Mouse (Mus musculus): Measurements from ENCODE around the gene Mettl14. TPM values are rescaled to one million over a fixed set of nuclear protein-coding genes. Genes with fewer than 3 reads are reported as not detected.
"Not testable (repeated sequence)": the region's sequence is repeated elsewhere in the genome, so short reads cannot be mapped to it uniquely, and the experiment has no call there.

Mettl14 gene
- polyA plus RNA-seq, 1 experiment from 2014 or later: 6.9 TPM

DNA sequence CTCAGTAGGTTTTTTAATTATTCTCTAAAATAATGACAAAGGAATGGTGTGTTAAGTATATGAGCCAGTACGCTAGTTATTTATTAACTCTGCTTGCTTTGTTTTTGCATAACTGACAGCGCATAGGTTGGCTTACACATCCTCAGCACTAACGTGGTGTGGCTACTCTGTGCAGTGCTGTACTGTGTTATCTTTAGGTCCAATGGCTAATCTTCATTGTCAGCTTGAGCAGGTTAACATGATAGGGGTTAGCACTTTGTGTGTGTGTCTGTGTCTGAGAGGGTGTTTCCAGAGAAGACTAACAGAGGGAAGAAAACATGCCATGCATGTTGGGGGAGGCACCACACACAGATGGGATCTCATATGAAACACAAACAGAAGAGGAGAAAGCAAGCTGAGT is 19.0 kb upstream of the Mettl14 start:
- no peaks in the 10 kb centered on the region for H3K27me3 ChIP-seq (ENCODE audit: control insufficient read depth, insufficient read depth, low read depth, low read length)
- 30% methylated on average over 3 of the region's 3 CpGs for WGBS (ENCODE audit: insufficient replicate concordance)
- ATAC-seq (ENCODE audit: low read depth): peak; percentile 78
- H3K27ac ChIP-seq (ENCODE audit: low read length): no peak overlapping the region
- H3K9ac ChIP-seq (ENCODE audit: low read depth, low read length): no peak overlapping the region
- no peaks in the 10 kb centered on the region for H3K9me3 ChIP-seq (replicated peaks; ENCODE audit: control insufficient read depth, low read length)
- H3K4me2 ChIP-seq (ENCODE audit: low read depth, low read length): no peak overlapping the region
- no peak overlapping the region for H3K4me3 ChIP-seq (ENCODE audit: low read depth, low read length)
- H3K36me3 ChIP-seq (ENCODE audit: control insufficient read depth, insufficient read depth): no peaks in the 10 kb centered on the region
- H3K4me1 ChIP-seq (ENCODE audit: control insufficient read depth, low read depth, low read length): no peaks in the 10 kb centered on the region

DNA sequence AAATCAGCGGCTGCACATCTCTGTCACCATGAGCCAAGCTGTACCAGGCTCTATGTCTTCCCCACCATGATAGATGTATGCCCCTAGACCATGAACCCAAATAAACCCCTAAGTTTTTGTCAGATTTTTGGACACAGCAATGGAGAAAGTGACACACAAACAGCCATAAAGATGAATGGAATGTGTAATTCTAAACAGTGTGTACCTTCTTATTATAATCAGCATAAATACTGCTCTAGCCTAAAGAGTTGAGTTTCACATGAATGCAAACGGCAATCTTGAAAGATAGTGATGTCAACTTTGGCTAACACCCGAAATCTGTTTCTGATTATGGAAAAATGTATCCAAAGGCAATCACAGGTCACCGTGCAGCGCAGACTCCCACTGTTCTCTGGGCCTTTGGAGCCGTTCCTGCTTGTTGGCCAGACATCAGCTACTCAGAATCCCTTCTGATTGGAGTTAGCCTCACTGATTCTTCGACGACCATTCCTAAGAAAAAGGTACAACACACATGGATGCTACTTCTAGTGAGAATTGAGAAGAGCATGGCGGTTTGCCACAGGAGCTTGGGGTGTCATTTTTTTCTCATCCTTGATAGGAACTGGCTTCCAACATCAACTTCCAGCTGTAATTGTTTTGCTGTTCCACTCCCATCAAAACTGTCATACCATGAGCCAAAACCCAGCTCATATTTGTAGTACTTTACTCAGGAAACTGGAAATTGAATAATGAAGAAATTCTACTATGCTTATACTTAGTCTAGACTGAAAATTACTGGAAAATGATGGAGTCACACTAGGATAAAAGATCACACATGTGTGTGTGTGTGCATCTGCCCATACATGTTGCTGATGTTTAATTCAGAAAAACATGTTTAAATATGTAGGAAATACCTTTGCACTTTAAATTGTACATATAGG is 11.9 kb upstream of the Mettl14 start:
- Histone ChIP-seq H3K4me3 (ENCODE audit: low read depth, low read length) (no peak overlapping the region), H3K36me3 (ENCODE audit: control insufficient read depth, insufficient read depth) (no peaks in the 10 kb centered on the region), H3K4me2 (ENCODE audit: low read depth, low read length) (no peak overlapping the region), H3K9me3 (replicated peaks; ENCODE audit: control insufficient read depth, low read length) (no peaks in the 10 kb centered on the region), H3K4me1 (ENCODE audit: control insufficient read depth, low read depth, low read length) (no peaks in the 10 kb centered on the region), H3K27me3 (ENCODE audit: control insufficient read depth, insufficient read depth, low read depth, low read length) (no peaks in the 10 kb centered on the region), H3K9ac (ENCODE audit: low read depth, low read length) (no peak overlapping the region), H3K27ac (ENCODE audit: low read length) (no peak overlapping the region)
- 62% methylated on average over 9 of the region's 9 CpGs for WGBS (ENCODE audit: insufficient replicate concordance)
- ATAC-seq (ENCODE audit: low read depth): no peak

DNA sequence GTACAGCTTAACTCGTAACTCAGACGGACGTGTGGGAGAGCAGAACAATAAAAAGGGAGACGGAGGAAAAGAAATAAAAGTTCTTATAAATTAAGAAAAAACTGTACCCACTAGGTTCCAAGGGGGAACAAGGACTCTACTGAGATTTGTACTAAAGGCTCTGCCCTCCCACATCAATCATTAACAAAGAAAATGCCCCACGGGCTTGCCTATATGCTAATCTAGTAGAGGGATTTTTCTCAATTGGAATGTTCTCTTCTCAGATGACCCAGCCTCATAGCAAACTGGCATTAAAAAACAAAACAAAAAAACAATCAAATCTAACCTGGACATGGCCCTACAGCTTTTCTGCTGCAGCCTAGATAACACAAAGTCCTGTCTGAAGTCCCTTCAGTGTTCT is 9.7 kb upstream of the Mettl14 start:
- Histone ChIP-seq H3K27me3 (ENCODE audit: control insufficient read depth, insufficient read depth, low read depth, low read length) (no peaks in the 10 kb centered on the region), H3K9ac (ENCODE audit: low read depth, low read length) (no peak overlapping the region), H3K4me2 (ENCODE audit: low read depth, low read length) (no peak overlapping the region), H3K36me3 (ENCODE audit: control insufficient read depth, insufficient read depth) (no peaks in the 10 kb centered on the region), H3K27ac (ENCODE audit: low read length) (no peak overlapping the region), H3K4me3 (ENCODE audit: low read depth, low read length) (no peak overlapping the region), H3K4me1 (ENCODE audit: control insufficient read depth, low read depth, low read length) (no peaks in the 10 kb centered on the region), H3K9me3 (replicated peaks; ENCODE audit: control insufficient read depth, low read length) (no peaks in the 10 kb centered on the region)
- no peak for ATAC-seq (ENCODE audit: low read depth)
- 67% methylated on average over 5 of the region's 5 CpGs for WGBS (ENCODE audit: insufficient replicate concordance)

DNA sequence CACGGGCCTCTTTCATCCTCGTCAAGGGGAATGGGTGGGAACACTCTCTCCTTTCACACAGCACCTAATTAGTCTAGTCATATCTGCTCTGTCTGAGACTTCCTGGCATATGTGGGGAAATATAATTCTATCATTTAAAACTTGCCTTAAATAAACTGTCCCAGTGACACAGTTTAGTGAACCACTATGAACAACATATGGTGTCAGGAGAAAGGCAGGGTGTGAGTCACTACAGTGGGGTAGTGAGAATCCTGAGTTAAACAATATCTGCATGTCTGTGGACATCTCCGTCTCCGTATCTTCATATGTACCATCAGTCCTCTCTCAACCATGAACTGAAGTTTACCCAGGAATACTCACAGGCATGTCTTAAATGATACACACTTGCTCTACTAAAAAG is 5.3 kb upstream of the Mettl14 start:
- Histone ChIP-seq H3K4me3 (ENCODE audit: low read depth, low read length) (no peak overlapping the region), H3K4me1 (ENCODE audit: control insufficient read depth, low read depth, low read length) (no peaks in the 10 kb centered on the region), H3K9ac (ENCODE audit: low read depth, low read length) (no peak overlapping the region), H3K4me2 (ENCODE audit: low read depth, low read length) (no peak overlapping the region), H3K27ac (ENCODE audit: low read length) (no peak overlapping the region), H3K9me3 (replicated peaks; ENCODE audit: control insufficient read depth, low read length) (no peaks in the 10 kb centered on the region), H3K36me3 (ENCODE audit: control insufficient read depth, insufficient read depth) (no peaks in the 10 kb centered on the region), H3K27me3 (ENCODE audit: control insufficient read depth, insufficient read depth, low read depth, low read length) (no peaks in the 10 kb centered on the region)
- 63% methylated on average over 4 of the region's 4 CpGs for WGBS (ENCODE audit: insufficient replicate concordance)
- ATAC-seq (ENCODE audit: low read depth): no peak

DNA sequence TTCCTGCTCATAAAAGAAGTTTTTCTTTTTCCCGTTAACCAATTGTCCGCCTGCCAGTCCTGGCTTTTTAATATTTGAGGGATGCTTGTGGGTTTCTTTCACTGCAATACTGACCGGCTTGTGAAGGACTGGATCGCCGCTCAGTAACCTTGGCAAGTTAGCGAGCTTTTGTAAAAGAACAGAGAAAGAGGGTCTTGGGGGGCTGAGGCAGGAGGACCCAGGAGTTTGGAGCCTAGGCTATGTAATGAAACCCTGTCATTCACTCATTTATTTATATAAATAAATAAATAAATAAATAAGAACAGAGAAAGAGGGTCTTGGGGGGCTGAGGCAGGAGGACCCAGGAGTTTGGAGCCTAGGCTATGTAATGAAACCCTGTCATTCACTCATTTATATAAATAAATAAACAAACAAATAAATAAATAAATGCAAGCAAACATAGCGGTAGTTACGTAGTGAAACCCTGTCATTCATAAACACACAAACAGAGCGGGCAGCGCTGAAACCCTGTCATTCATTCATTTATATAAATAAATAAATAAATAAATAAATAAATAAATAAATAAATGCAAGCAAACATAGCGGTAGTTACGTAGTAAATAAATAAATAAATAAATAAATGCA is 361 bp upstream of the Mettl14 start:
- peak overlapping the region; percentile 93 for H3K27ac ChIP-seq (ENCODE audit: low read length)
- peak; percentile 31 for ATAC-seq (ENCODE audit: low read depth)

DNA sequence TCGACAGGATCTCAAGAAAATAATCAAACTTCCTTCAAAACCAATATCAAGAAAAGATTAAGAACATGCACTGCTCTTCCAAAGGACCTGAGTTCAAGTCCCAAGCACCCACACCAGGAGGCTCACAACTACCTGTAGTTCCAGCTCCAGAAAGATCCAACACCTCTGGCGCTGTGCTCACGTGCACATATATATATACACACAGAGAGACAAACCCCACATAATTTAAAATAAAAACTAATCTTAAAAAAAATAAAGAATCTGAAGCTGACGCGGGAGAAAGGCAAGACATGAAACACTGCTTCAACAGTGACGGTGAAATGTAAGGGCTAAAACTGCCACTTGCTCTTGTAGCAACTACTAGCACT is 806 bp downstream of the Mettl14 start:
- H3K4me3 ChIP-seq (ENCODE audit: low read depth, low read length): peak overlapping the region; percentile 93
- H3K4me2 ChIP-seq (ENCODE audit: low read depth, low read length): peak overlapping the region; percentile 79
- H3K9ac ChIP-seq (ENCODE audit: low read depth, low read length): peak overlapping the region; percentile 80
- H3K27ac ChIP-seq (ENCODE audit: low read length): peak overlapping the region; percentile 93
- H3K9me3 ChIP-seq (replicated peaks; ENCODE audit: control insufficient read depth, low read length): no peaks in the 10 kb centered on the region
- no peak for ATAC-seq (ENCODE audit: low read depth)
- WGBS (ENCODE audit: insufficient replicate concordance): 8% methylated on average over 6 of the region's 6 CpGs
- H3K36me3 ChIP-seq (ENCODE audit: control insufficient read depth, insufficient read depth): peaks cover 6% of the 10 kb centered on the region
- no peaks in the 10 kb centered on the region for H3K27me3 ChIP-seq (ENCODE audit: control insufficient read depth, insufficient read depth, low read depth, low read length)
- H3K4me1 ChIP-seq (ENCODE audit: control insufficient read depth, low read depth, low read length): peaks cover 10% of the 10 kb centered on the region

More for the DNA sequence above, 361 bp upstream of the Mettl14 start:
- H3K27me3 ChIP-seq (ENCODE audit: control insufficient read depth, insufficient read depth, low read depth, low read length); H3K36me3 ChIP-seq (ENCODE audit: control insufficient read depth, insufficient read depth); H3K9me3 ChIP-seq (replicated peaks; ENCODE audit: control insufficient read depth, low read length): not testable (repeated sequence)
- 14% methylated on average over 12 of the region's 12 CpGs for WGBS (ENCODE audit: insufficient replicate concordance)
- H3K4me1 ChIP-seq (ENCODE audit: control insufficient read depth, low read depth, low read length): peaks cover 10% of the 10 kb centered on the region
- H3K4me3 ChIP-seq (ENCODE audit: low read depth, low read length): peak overlapping the region; percentile 93
- H3K4me2 ChIP-seq (ENCODE audit: low read depth, low read length): peak overlapping the region; percentile 79
- peak overlapping the region; percentile 80 for H3K9ac ChIP-seq (ENCODE audit: low read depth, low read length)

DNA sequence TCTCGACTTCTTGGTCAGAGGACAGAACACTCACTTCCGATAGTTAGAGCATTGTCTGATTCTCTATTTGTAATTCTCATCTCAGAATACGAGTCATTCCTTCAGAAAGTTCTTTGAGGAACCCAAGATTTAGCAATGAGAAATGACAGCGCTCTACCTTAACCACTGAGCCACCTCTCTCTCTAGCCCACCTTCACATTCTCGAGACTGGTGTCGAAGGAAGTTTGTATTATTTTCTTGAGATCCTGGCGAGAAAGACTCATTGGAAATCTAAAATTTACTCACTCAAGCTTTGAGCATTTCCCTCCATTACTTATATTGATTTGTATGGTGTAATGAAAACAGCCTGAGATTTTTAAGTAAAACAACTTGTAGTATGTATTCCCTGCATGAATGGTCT is 1.5 kb downstream of the Mettl14 start:
- no peaks in the 10 kb centered on the region for H3K9me3 ChIP-seq (replicated peaks; ENCODE audit: control insufficient read depth, low read length)
- peaks cover 8% of the 10 kb centered on the region for H3K36me3 ChIP-seq (ENCODE audit: control insufficient read depth, insufficient read depth)
- no peak overlapping the region for H3K27ac ChIP-seq (ENCODE audit: low read length)
- peaks cover 10% of the 10 kb centered on the region for H3K4me1 ChIP-seq (ENCODE audit: control insufficient read depth, low read depth, low read length)
- H3K9ac ChIP-seq (ENCODE audit: low read depth, low read length): peak overlapping the region; percentile 80; the same call in 1 of the 2 replicates
- peak overlapping the region; percentile 93; the same call in 1 of the 2 replicates for H3K4me3 ChIP-seq (ENCODE audit: low read depth, low read length)
- H3K27me3 ChIP-seq (ENCODE audit: control insufficient read depth, insufficient read depth, low read depth, low read length): no peaks in the 10 kb centered on the region
- 82% methylated on average over 7 of the region's 7 CpGs for WGBS (ENCODE audit: insufficient replicate concordance)
- ATAC-seq (ENCODE audit: low read depth): no peak
- peak overlapping the region; percentile 79 for H3K4me2 ChIP-seq (ENCODE audit: low read depth, low read length)

DNA sequence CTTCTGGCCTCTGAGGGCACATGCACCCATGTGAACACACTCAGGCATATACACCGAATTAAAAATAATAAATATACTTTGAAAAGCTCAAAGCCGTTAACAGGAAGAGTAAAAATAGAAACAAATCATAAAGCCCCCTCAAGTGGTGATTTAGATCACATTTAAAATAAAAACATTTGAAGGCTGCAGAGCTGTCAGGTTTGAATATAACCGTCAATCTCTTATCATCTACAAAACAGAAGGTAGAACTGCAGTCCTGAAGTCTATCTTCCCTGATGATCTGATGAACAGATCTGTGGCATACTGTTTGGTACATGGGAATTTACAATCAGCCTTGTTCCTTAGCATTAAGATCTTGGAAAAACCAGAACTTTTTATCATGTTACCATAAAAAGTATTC is 9.3 kb downstream of the Mettl14 start:
- H3K27me3 ChIP-seq (ENCODE audit: control insufficient read depth, insufficient read depth, low read depth, low read length): no peaks in the 10 kb centered on the region
- H3K4me3 ChIP-seq (ENCODE audit: low read depth, low read length): no peak overlapping the region
- no peak overlapping the region for H3K9ac ChIP-seq (ENCODE audit: low read depth, low read length)
- no peak overlapping the region for H3K4me2 ChIP-seq (ENCODE audit: low read depth, low read length)
- H3K36me3 ChIP-seq (ENCODE audit: control insufficient read depth, insufficient read depth): peaks cover 20% of the 10 kb centered on the region
- H3K9me3 ChIP-seq (replicated peaks; ENCODE audit: control insufficient read depth, low read length): no peaks in the 10 kb centered on the region
- ATAC-seq (ENCODE audit: low read depth): no peak
- WGBS (ENCODE audit: insufficient replicate concordance): 60% methylated on average over 3 of the region's 3 CpGs
- no peak overlapping the region for H3K27ac ChIP-seq (ENCODE audit: low read length)
- no peaks in the 10 kb centered on the region for H3K4me1 ChIP-seq (ENCODE audit: control insufficient read depth, low read depth, low read length)
